Mouse (Mus musculus) neural tube, embryonic 13.5 days (tissue): ENCODE data around the gene Gm43518. TPM values are rescaled to one million over a fixed set of nuclear protein-coding genes. Genes with fewer than 3 reads are reported as not detected.

ENCODE experiments used
- ATAC-seq: fragments of 200-750 bp; cut with Nextera tagmentation; 2 replicates; pipeline ENCODE4 v1.8.0; 2017; ENCODE audit warnings: low read depth, mild to moderate bottlenecking, moderate TSS enrichment, moderate library complexity
- H3K27ac ChIP-seq: fragments of 300-500 bp; sonication (generic); replicated peaks from 2 replicates; pipeline ENCODE4 v1.5.1; 2015; ENCODE audit warnings: moderate library complexity, mild to moderate bottlenecking, inconsistent platforms
- H3K27me3 ChIP-seq: fragments of 300-500 bp; sonication (generic); 2 replicates; pipeline ENCODE4 v1.6.1; 2015; ENCODE audit warnings: mild to moderate bottlenecking, inconsistent platforms
- H3K36me3 ChIP-seq: fragments of 300-500 bp; sonication (generic); 2 replicates; pipeline ENCODE4 v1.6.1; 2015; ENCODE audit warnings: mild to moderate bottlenecking, inconsistent platforms
- H3K4me1 ChIP-seq: fragments of 300-500 bp; sonication (generic); replicated peaks from 2 replicates; pipeline ENCODE4 v1.6.1; 2015; ENCODE audit warnings: inconsistent platforms
- H3K4me2 ChIP-seq: fragments of 300-500 bp; sonication (generic); 2 replicates; pipeline ENCODE4 v1.6.1; 2015; ENCODE audit warnings: inconsistent platforms, mild to moderate bottlenecking, moderate library complexity
- H3K4me3 ChIP-seq: fragments of 300-500 bp; sonication (generic); 2 replicates; pipeline ENCODE4 v1.5.1; 2015; ENCODE audit warnings: mild to moderate bottlenecking, inconsistent platforms
- H3K9ac ChIP-seq: fragments of 300-500 bp; sonication (generic); 2 replicates; pipeline ENCODE4 v1.6.1; 2015; ENCODE audit warnings: moderate library complexity, mild to moderate bottlenecking, inconsistent platforms
- H3K9me3 ChIP-seq: fragments of 300-500 bp; sonication (generic); 2 replicates; pipeline ENCODE4 v1.6.1; 2016; ENCODE audit warnings: inconsistent platforms
- WGBS: fragments of 180-500 bp; shearing (Covaris S2); methylation state at CpG from one replicate; pipeline ENCODE4 v1.1.7; 2015; 5-methylcytosine and 5-hydroxymethylcytosine counted together
- polyA plus RNA-seq: library from polyadenylated mRNA; unstranded; fragments of >200 nt; fragmentation: Nextera tagmentation; extraction: Ambion mirVana; gene quantifications from 2 replicates; pipeline ENCODE4 v1.2.1, GENCODE M21; 2015

The Gm43518 gene
- polyA plus RNA-seq, 1 experiment from 2014 or later: 3.8 TPM

DNA sequence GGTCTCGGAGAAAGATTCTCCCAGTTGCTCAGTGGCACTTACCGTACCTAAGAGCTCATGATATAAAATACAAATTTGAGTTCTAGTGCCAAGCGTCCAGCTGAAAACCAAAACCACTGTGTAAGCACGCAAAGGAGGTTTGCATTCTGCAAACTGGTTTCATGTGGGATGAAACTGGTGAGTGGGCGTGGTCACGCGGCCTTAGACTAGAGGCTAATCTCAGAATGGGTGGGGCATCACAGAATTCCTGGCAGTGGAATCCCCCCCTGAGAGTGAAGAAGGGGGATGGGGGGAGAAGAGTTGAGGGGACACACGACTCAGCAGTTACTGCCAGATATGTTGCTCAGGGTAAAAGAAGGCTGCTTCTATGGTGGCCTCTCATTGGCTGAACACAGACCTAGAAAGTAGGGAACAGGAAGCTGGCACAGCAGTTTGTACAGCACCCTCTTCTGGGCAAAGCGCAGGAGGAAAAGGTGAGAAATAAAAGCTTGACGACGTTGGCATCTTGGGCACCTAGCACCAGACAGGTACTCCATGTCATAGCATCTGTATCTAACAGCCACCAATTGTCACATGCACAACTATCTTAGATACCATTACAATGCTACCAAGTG is 23.1 kb upstream of the Gm43518 start:
- no peak overlapping the region for H3K4me2 ChIP-seq
- H3K9ac ChIP-seq: no peak overlapping the region
- peaks cover 9% of the 10 kb centered on the region for H3K36me3 ChIP-seq
- peaks cover 17% of the 10 kb centered on the region for H3K4me1 ChIP-seq
- no peak overlapping the region for H3K4me3 ChIP-seq
- H3K27ac ChIP-seq: no peak overlapping the region
- WGBS: 78% methylated on average over 11 of the region's 11 CpGs
- H3K27me3 ChIP-seq: no peaks in the 10 kb centered on the region
- H3K9me3 ChIP-seq: no peaks in the 10 kb centered on the region
- ATAC-seq: no peak

GRCm38 (mm10) chr5:123906146-123906975 is 20.9 kb upstream of the Gm43518 start:
- WGBS: 69% methylated on average over 17 of the region's 17 CpGs
- ATAC-seq: no peak
- peak overlapping the region; percentile 99 for H3K4me3 ChIP-seq
- H3K27me3 ChIP-seq: no peaks in the 10 kb centered on the region
- H3K4me1 ChIP-seq: peaks cover 22% of the 10 kb centered on the region
- H3K27ac ChIP-seq: no peak overlapping the region
- H3K4me2 ChIP-seq: peak overlapping the region; percentile 51
- peak overlapping the region; percentile 57; the same call in 1 of the 2 replicates for H3K9ac ChIP-seq
- no peaks in the 10 kb centered on the region for H3K9me3 ChIP-seq
- H3K36me3 ChIP-seq: peaks cover 30% of the 10 kb centered on the region

GRCm38 (mm10) chr5:123906976-123907630 is 20.1 kb upstream of the Gm43518 start, which contains the start of gene Denr:
Gene Denr, plus strand, starts transcription at chr5:123907175.
- peak; percentile 97 for ATAC-seq
- Histone ChIP-seq H3K9ac (peak within 1 kb of the TSS; percentile 98), H3K4me1 (peaks cover 22% of the 10 kb centered on the region), H3K4me2 (peak within 1 kb of the TSS; percentile 97), H3K4me3 (peak within 1 kb of the TSS; percentile 99), H3K27me3 (no peaks in the 10 kb centered on the region), H3K9me3 (no peaks in the 10 kb centered on the region), H3K36me3 (peaks cover 38% of the 10 kb centered on the region), H3K27ac (peak within 1 kb of the TSS; percentile 90)
- under 1% methylated on average over 60 of the region's 61 CpGs for WGBS

GRCm38 (mm10) chr5:123907631-123907977 is 19.6 kb upstream of the Gm43518 start:
- Histone ChIP-seq H3K4me2 (peak overlapping the region; percentile 97), H3K4me3 (peak overlapping the region; percentile 99), H3K27ac (peak overlapping the region; percentile 90), H3K27me3 (no peaks in the 10 kb centered on the region), H3K9me3 (no peaks in the 10 kb centered on the region), H3K4me1 (peaks cover 22% of the 10 kb centered on the region), H3K36me3 (peaks cover 43% of the 10 kb centered on the region), H3K9ac (peak overlapping the region; percentile 98)
- whole genome bisulfite sequencing: 6% methylated on average over 10 of the region's 10 CpGs
- ATAC-seq: peak; percentile 16; the same call in 1 of the 2 replicates

DNA sequence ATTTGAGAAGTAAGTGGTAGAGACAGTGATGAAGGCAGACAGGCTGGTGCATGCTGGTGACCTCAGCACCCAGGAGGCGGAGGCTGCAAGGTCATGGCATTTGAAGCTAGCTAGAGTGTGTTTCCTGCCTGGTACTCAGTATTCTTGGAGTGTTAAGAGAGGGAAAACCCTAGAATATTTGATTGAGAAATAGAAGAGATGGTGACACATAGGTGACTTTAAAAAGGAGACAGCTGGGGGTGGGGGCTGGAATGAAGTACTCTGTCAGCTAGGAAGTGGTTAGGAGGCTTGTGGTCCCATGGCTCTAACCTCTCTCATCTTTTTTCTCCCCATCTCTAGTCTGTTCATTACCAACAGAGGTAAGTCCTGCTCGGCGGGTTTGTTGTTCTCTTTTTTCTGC is 12.4 kb upstream of the Gm43518 start:
- ATAC-seq: no peak
- peaks cover 94% of the 10 kb centered on the region for H3K36me3 ChIP-seq
- H3K27me3 ChIP-seq: no peaks in the 10 kb centered on the region
- H3K27ac ChIP-seq: no peak overlapping the region
- H3K9ac ChIP-seq: no peak overlapping the region
- 91% methylated on average over 3 of the region's 3 CpGs for WGBS
- H3K4me2 ChIP-seq: no peak overlapping the region
- H3K9me3 ChIP-seq: no peaks in the 10 kb centered on the region
- no peak overlapping the region for H3K4me3 ChIP-seq
- H3K4me1 ChIP-seq: no peaks in the 10 kb centered on the region

GRCm38 (mm10) chr5:123922112-123922511 is 5.1 kb upstream of the Gm43518 start:
- H3K4me2 ChIP-seq: no peak overlapping the region
- no peak overlapping the region for H3K27ac ChIP-seq
- H3K9me3 ChIP-seq: no peaks in the 10 kb centered on the region
- peaks cover 97% of the 10 kb centered on the region for H3K36me3 ChIP-seq
- no peaks in the 10 kb centered on the region for H3K4me1 ChIP-seq
- H3K27me3 ChIP-seq: no peaks in the 10 kb centered on the region
- no peak for ATAC-seq
- no peak overlapping the region for H3K4me3 ChIP-seq
- 91% methylated on average over 6 of the region's 6 CpGs for WGBS
- no peak overlapping the region for H3K9ac ChIP-seq

DNA sequence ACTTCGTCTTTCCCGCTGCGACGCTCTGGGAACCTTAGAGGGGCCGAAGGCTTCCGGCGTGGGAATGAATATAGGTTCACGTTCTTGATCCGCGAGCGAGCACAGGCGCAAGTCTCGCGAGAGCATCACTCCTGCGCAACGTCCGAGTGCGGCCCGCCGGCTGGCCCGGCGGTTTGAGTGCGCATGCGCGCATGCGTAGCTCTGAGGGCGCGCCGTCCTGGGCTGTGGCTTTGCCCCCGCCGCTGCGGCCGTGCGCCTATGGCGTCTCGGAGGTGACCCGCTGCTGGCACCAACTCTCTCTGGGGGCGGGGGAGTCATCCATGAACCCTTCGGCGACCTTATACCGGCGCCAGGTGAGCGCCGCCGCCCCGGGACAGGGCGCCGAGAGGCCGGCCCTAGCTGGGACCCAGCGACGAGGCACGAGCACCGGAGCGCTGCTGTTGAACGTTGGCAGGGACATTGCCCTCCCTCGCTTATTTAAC is 3.3 kb downstream of the Gm43518 start, which contains the start of gene Ccdc62:
Ccdc62 (plus strand) TSS at position 172 of the 482 bp plus-strand sequence.
- peaks cover 34% of the 10 kb centered on the region for H3K36me3 ChIP-seq
- H3K27me3 ChIP-seq: no peaks in the 10 kb centered on the region
- under 1% methylated on average over 56 of the region's 56 CpGs for WGBS
- H3K27ac ChIP-seq: peak within 1 kb of the TSS; percentile 92
- H3K9me3 ChIP-seq: no peaks in the 10 kb centered on the region
- peak within 1 kb of the TSS; percentile 75 for H3K4me3 ChIP-seq
- H3K4me2 ChIP-seq: peak within 1 kb of the TSS; percentile 75
- ATAC-seq: peak; percentile 99
- H3K4me1 ChIP-seq: peaks cover 12% of the 10 kb centered on the region
- peak within 1 kb of the TSS; percentile 94 for H3K9ac ChIP-seq

GRCm38 (mm10) chr5:123931131-123931530 is 3.9 kb downstream of the Gm43518 start:
- H3K27ac ChIP-seq: 0 out of 2 replicates have a peak overlapping the region, but pooled peaks have one; percentile 92
- H3K4me1 ChIP-seq: peaks cover 12% of the 10 kb centered on the region
- WGBS: 53% methylated on average over 13 of the region's 13 CpGs
- H3K4me3 ChIP-seq: peak overlapping the region; percentile 75
- no peaks in the 10 kb centered on the region for H3K9me3 ChIP-seq
- peaks cover 28% of the 10 kb centered on the region for H3K36me3 ChIP-seq
- peak; percentile 7; the same call in 1 of the 2 replicates for ATAC-seq
- H3K9ac ChIP-seq: peak overlapping the region; percentile 94
- H3K4me2 ChIP-seq: peak overlapping the region; percentile 75
- no peaks in the 10 kb centered on the region for H3K27me3 ChIP-seq

- no peaks in the 10 kb centered on the region for H3K27me3 ChIP-seq
- no peak overlapping the region for H3K4me3 ChIP-seq
- H3K4me2 ChIP-seq: no peak overlapping the region
- H3K9ac ChIP-seq: no peak overlapping the region
- peaks cover 10% of the 10 kb centered on the region for H3K36me3 ChIP-seq
- H3K27ac ChIP-seq: no peak overlapping the region
- ATAC-seq: no peak
- H3K4me1 ChIP-seq: peaks cover 12% of the 10 kb centered on the region
- no peaks in the 10 kb centered on the region for H3K9me3 ChIP-seq
Measured at GRCm38 (mm10) chr5:123932927-123933326, 5.7 kb downstream of the Gm43518 start.

- no peak for ATAC-seq
Measured at GRCm38 (mm10) chr5:123933556-123933955, 6.3 kb downstream of the Gm43518 start.

GRCm38 (mm10) chr5:123933957-123934591 is 6.9 kb downstream of the Gm43518 start:
- no peak overlapping the region for H3K4me3 ChIP-seq
- no peaks in the 10 kb centered on the region for H3K27me3 ChIP-seq
- H3K9me3 ChIP-seq: no peaks in the 10 kb centered on the region
- 0 out of 2 replicates have a peak overlapping the region, but pooled peaks have one; percentile 34 for H3K9ac ChIP-seq
- no peak for ATAC-seq
- peaks cover 12% of the 10 kb centered on the region for H3K4me1 ChIP-seq
- no peaks in the 10 kb centered on the region for H3K36me3 ChIP-seq
- no peak overlapping the region for H3K27ac ChIP-seq
- H3K4me2 ChIP-seq: no peak overlapping the region
- WGBS: 41% methylated on average over 18 of the region's 18 CpGs

More at GRCm38 (mm10) chr5:123933556-123933955, 6.3 kb downstream of the Gm43518 start:
- no peak overlapping the region for H3K4me3 ChIP-seq
- H3K4me1 ChIP-seq: peaks cover 12% of the 10 kb centered on the region
- H3K9ac ChIP-seq: 0 out of 2 replicates have a peak overlapping the region, but pooled peaks have one; percentile 34
- H3K9me3 ChIP-seq: no peaks in the 10 kb centered on the region
- no peaks in the 10 kb centered on the region for H3K27me3 ChIP-seq
- WGBS: 86% methylated on average over 12 of the region's 12 CpGs
- peaks cover 4% of the 10 kb centered on the region for H3K36me3 ChIP-seq
- no peak overlapping the region for H3K27ac ChIP-seq
- no peak overlapping the region for H3K4me2 ChIP-seq
